Mouse (Mus musculus) liver, embryonic 14.5 days (tissue): Measurements from ENCODE around the gene Fam209. TPM values are rescaled to one million over a fixed set of nuclear protein-coding genes. Genes with fewer than 3 reads are reported as not detected.

Experiments
- ATAC-seq: fragments of 200-750 bp; cut with Nextera tagmentation; 2 replicates; pipeline ENCODE4 v1.8.0; 2017; ENCODE audit warnings: moderate number of reproducible peaks, mild to moderate bottlenecking, moderate library complexity; ENCODE audit not compliant: insufficient read depth
- DNase-seq, 3 experiments: peaks; one replicate each; pipeline ENCODE4 v3.0.0-alpha.2; 2012 to 2013; ENCODE audit warnings: low read depth in 3 of 3, low spot score in 3 of 3
- H3K27ac ChIP-seq: fragments of 300-500 bp; sonication (generic); 2 replicates; pipeline ENCODE4 v1.5.1; 2014; ENCODE audit warnings: moderate library complexity, mild to moderate bottlenecking, control low read depth, inconsistent platforms
- H3K27me3 ChIP-seq: fragments of 300-500 bp; sonication (generic); 2 replicates; pipeline ENCODE4 v1.6.1; 2014; ENCODE audit warnings: mild to moderate bottlenecking, low read length, moderate library complexity; ENCODE audit not compliant: control insufficient read depth, insufficient read depth
- H3K36me3 ChIP-seq: fragments of 300-500 bp; sonication (generic); replicated peaks from 2 replicates; pipeline ENCODE4 v1.6.1; 2014; ENCODE audit warnings: low read depth; ENCODE audit not compliant: control insufficient read depth, insufficient read depth
- H3K4me1 ChIP-seq, 2 experiments: fragments of 200-500 bp in 1 of 2; fragments of 300-500 bp in 1 of 2; sonication (generic) in 1 of 2; replicated peaks; 2 replicates each; pipeline ENCODE4 v1.6.1; 2012 to 2014; ENCODE audit warnings: antibody characterized with exemption in 1 of 2, inconsistent platforms in 1 of 2, low read length in 1 of 2; ENCODE audit not compliant: control insufficient read depth in 2 of 2, insufficient read depth in 2 of 2
- H3K4me2 ChIP-seq: fragments of 300-500 bp; sonication (generic); 2 replicates; pipeline ENCODE4 v1.6.1; 2014; ENCODE audit warnings: low read depth, mild to moderate bottlenecking, control low read depth, moderate library complexity
- H3K4me3 ChIP-seq, 2 experiments: fragments of 200-500 bp in 1 of 2; fragments of 300-500 bp in 1 of 2; sonication (generic) in 1 of 2; 2 replicates each; pipeline ENCODE4 v1.5.1; 2012 to 2014; ENCODE audit warnings: low read depth in 2 of 2, low read length in 2 of 2, mild to moderate bottlenecking in 2 of 2, control low read depth in 1 of 2, inconsistent platforms in 1 of 2, moderate library complexity in 1 of 2; ENCODE audit not compliant: insufficient read depth in 1 of 2
- H3K9ac ChIP-seq: fragments of 300-500 bp; sonication (generic); replicated peaks from 2 replicates; pipeline ENCODE4 v1.6.1; 2014; ENCODE audit warnings: mild to moderate bottlenecking, control low read depth, moderate library complexity
- H3K9me3 ChIP-seq: fragments of 300-500 bp; sonication (generic); 2 replicates; pipeline ENCODE4 v1.6.1; 2016; ENCODE audit warnings: low read length, mixed read lengths; ENCODE audit not compliant: control insufficient read depth
- CTCF ChIP-seq: IDR thresholded peaks from 2 replicates; pipeline ENCODE4 v1.5.1; 2016; ENCODE audit warnings: antibody characterized with exemption, low read depth, control low read depth
- EP300 ChIP-seq: IDR thresholded peaks from 2 replicates; pipeline ENCODE4 v1.6.1; 2016; ENCODE audit warnings: antibody characterized with exemption, low read depth
- WGBS: fragments of 180-500 bp; shearing (Covaris S2); extraction: QIAGEN DNeasy Blood & Tissue Kit; methylation state at CpG from one replicate; pipeline ENCODE4 v1.1.7; 2014; ENCODE audit not compliant: insufficient replicate concordance; 5-methylcytosine and 5-hydroxymethylcytosine counted together
- polyA plus RNA-seq, 2 experiments: library from polyadenylated mRNA; depleted of rRNA in 1 of 2; stranded (reverse) in 1 of 2; unstranded in 1 of 2; fragments of >200 nt; fragmentation: Nextera tagmentation in 1 of 2; extraction: Ambion mirVana in 1 of 2; gene quantifications; 2 replicates each; pipeline versions ENCODE4 v1.2.1 to v1.2.3; 2012 to 2014

The Fam209 gene
- polyA plus RNA-seq, 2 experiments, result 0.12 TPM; not detected in 1

GRCm38 (mm10) chr2:172440640-172441005, 31.7 kb upstream of the Fam209 start:
- H3K27ac ChIP-seq, result peak overlapping the region; percentile 82
- TF ChIP-seq EP300 (no peak), CTCF (no peak)
- under 1% methylated on average over 21 of the region's 21 CpGs for WGBS

DNA sequence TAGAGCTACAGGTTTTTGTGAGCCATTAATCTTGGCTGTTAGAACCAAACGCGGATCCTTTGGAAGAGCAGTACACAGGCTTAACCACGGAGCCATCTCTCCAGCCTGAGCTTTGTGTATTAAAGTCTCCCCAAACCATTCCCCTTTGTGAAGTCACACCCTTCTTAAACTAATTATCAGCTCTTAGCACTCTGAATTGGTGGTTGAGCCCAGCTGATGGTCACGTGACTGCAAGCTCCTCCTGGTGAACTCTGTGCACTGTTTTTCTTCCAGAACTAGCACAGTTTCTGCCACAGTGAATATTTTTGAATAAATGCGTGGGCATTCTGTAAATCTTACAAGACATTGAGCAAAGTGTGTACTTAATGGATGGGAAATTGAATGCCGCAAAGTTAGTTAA, 31.1 kb upstream of the Fam209 start:
- H3K9me3 ChIP-seq, result no peaks in the 10 kb centered on the region
- peak; percentile 62 to 71 (median 66) for DNase-seq
- H3K4me1 ChIP-seq, result peaks cover 12 to 19% of the 10 kb centered on the region in 2 experiments
- H3K36me3 ChIP-seq, result peaks cover 6% of the 10 kb centered on the region
- H3K27ac ChIP-seq, result peak overlapping the region; percentile 82
- ATAC-seq, result peak; percentile 59
- no peak for TF ChIP-seq CTCF
- TF ChIP-seq EP300, result no peak
- peak overlapping the region; percentile 80 for H3K9ac ChIP-seq
- H3K4me3 ChIP-seq, result peak overlapping the region; percentile 64 to 98
- peak overlapping the region; percentile 91 for H3K4me2 ChIP-seq
- WGBS, result 20% methylated on average over 6 of the region's 6 CpGs
- H3K27me3 ChIP-seq, result no peaks in the 10 kb centered on the region

More at GRCm38 (mm10) chr2:172440640-172441005, 31.7 kb upstream of the Fam209 start:
- Histone ChIP-seq H3K9me3 (no peaks in the 10 kb centered on the region), H3K4me1 (peaks cover 12 to 19% of the 10 kb centered on the region in 2 experiments), H3K36me3 (peaks cover 3% of the 10 kb centered on the region; the same call in 1 of the 2 replicates), H3K4me3 (peak overlapping the region; percentile 64 to 98), H3K9ac (peak overlapping the region; percentile 80), H3K4me2 (peak overlapping the region; percentile 91), H3K27me3 (no peaks in the 10 kb centered on the region)
- DNase-seq (no peak), ATAC-seq (peak; percentile 54)

- no peak for DNase-seq
- Histone ChIP-seq H3K27ac (no peak overlapping the region), H3K9ac (no peak overlapping the region), H3K4me2 (no peak overlapping the region), H3K27me3 (no peaks in the 10 kb centered on the region), H3K4me1 (peaks cover 12 to 15% of the 10 kb centered on the region in 2 experiments), H3K36me3 (peaks cover 42% of the 10 kb centered on the region), H3K4me3 (no peak overlapping the region), H3K9me3 (no peaks in the 10 kb centered on the region)
- WGBS, result 90% methylated on average over 4 of the region's 4 CpGs
- TF ChIP-seq CTCF (no peak), EP300 (no peak)
- no peak for ATAC-seq
These were observed 26.7 kb upstream of the Fam209 start for GRCm38 (mm10) chr2:172445617-172446016.

DNA sequence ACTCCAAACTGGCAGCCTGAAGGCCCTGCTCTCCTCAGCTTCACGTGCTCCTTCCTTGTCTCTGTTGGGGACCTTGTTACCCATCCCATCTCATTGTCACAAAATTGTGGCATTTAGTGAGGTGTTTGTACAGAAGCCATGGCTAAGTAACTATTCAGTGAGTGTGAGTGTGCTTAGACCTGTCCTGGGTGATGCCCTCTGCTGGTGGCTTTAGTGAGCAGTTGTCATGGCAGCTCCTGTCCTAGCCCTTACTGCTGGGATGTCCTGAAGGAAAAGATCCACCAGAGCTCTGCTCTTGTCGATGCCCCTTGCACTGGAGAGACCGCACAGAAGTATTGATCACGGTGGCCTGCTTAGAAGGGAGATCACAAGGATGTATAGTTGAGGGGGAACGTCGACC, 25.0 kb upstream of the Fam209 start:
- peaks cover 0 to 3% of the 10 kb centered on the region in 2 experiments; a peak in 2 of 4 replicates for H3K4me1 ChIP-seq
- no peaks in the 10 kb centered on the region for H3K9me3 ChIP-seq
- TF ChIP-seq EP300 (no peak), CTCF (peak; percentile 61)
- H3K27me3 ChIP-seq, result no peaks in the 10 kb centered on the region
- H3K4me3 ChIP-seq, result no peak overlapping the region
- WGBS, result 86% methylated on average over 6 of the region's 6 CpGs
- H3K36me3 ChIP-seq, result peaks cover 46% of the 10 kb centered on the region
- H3K9ac ChIP-seq, result no peak overlapping the region
- no peak for DNase-seq
- no peak for ATAC-seq
- no peak overlapping the region for H3K4me2 ChIP-seq
- H3K27ac ChIP-seq, result no peak overlapping the region

- 73% methylated on average over 4 of the region's 4 CpGs for WGBS
- H3K4me1 ChIP-seq, result no peaks in the 10 kb centered on the region
- no peak overlapping the region for H3K4me3 ChIP-seq
- H3K27me3 ChIP-seq, result no peaks in the 10 kb centered on the region
- no peak for DNase-seq
- ATAC-seq, result no peak
- no peaks in the 10 kb centered on the region for H3K9me3 ChIP-seq
- H3K27ac ChIP-seq, result no peak overlapping the region
- no peak overlapping the region for H3K4me2 ChIP-seq
- peaks cover 46% of the 10 kb centered on the region for H3K36me3 ChIP-seq
- H3K9ac ChIP-seq, result no peak overlapping the region
- TF ChIP-seq CTCF (no peak), EP300 (no peak)
These were observed 24.0 kb upstream of the Fam209 start for GRCm38 (mm10) chr2:172448329-172448728.
